Mouse (Mus musculus) CD4-positive, CD25-positive, alpha-beta regulatory T cell, adult 2 months (primary cell): Measurements from ENCODE around the gene Aco1.
"Not testable (repeated sequence)": the region's sequence is repeated elsewhere in the genome, so short reads cannot be mapped to it uniquely, and the experiment has no call there.

Experiments
- DNase-seq: peaks from one replicate; pipeline ENCODE4 v3.0.0-alpha.2; 2012; ENCODE audit warnings: low read depth, low spot score

Gene Aco1

DNA sequence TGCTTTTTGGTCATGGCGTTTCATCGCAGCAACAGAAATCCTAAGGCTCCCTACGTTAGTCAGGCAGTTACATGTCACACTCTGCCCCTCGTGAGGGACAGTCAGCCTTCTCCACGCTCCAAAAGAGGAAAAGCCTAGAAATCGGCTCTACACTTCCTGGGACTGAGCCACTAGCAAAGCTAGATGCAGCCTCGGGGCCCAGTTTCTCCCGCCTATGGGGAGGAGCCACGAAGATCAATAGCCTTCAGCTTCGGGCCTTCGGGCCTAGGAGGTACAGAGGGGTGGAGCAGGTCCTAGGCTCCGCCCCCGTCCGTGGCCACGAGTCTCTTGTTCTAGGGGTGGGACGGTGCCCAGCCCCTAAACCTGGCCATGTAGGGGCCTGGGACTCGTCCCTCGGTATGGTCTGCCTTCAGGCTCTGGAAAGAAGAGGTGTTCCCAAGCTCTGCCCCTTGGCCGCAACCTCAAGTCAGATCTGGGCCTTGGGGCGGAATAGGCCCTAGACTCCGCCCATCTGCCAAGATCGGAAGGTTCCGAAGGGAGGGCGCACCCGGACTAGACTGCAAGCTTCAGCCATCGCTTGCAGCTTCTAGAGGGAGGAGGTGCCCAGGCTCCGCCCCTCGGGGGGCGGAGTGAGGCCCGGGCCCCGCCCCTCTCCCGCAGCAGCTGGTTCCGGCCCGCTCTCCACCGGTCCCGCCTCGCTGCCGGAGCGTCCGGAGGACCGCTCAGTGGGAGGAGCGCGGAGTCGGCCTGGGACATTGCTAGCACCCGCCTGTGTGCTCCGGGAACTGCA is at the start of gene Aco1:
TSS of gene Aco1 (plus strand) at position 339 of the 790 bp plus-strand sequence.
- peak; percentile 97 for DNase-seq

DNA sequence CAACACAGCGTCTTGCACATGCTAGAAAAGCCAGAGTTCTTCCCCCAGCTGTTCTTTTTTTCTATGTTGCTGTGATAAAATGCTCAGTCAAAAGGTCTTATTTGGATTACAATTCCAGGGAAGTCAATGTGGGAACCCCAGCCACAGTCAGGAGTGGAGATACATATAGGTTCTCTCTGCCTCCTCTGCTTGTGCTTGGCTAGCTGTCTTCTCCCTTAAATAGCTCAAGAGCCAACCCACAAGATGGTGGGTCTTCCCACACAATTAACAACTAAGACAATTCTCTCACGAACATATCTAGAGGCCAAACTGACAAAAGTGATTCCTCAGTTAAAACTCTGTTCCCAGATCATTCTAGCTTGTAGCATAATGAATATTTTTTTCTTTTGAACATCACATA is 47.9 kb upstream of the Aco1 start:
- DNase-seq = no peak

DNA sequence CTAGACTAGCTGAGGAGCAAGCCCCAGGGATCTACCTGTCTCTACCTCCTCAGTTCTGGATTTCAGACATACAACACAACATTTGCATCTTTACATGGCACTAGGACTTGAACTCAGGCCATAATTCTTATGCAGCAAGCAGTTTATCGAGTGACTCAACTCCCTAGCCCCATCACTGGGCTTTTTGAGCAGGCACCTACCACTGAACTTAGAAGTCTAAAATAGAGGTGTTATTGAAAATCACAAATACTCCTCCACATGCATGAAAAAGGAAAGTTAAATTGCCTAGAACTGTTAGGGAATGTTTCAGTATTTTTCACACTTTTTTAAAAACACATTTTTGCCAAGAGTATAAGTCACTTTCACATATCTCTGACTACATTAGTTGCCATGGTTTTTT is 39.9 kb upstream of the Aco1 start:
- no peak for DNase-seq

DNA sequence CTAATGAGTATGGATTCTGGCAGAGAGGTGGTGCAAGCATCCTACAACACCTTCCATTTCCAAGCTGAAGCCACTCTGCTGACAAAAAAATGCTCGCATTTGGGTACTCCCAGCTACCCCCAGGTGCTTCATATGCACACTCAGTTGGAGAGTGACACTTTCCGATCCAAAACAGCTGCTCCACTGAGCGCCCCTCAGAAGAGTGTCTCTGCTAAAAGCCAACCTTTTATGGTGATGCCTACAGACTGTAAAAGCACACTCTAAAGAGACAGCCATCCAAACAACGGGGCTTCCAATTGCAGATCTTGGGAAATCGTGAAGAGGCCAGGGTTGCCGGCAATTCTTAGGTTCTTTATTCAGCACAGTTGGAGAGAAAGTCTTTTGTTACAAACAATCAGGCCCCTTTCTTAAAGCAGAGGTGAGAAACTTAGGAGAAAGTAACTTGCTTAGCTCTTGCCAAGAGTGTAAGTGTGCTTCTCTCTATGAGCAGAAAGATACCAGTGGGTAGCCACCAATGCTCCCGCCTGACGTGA is 36.8 kb upstream of the Aco1 start:
- no peak for DNase-seq

DNA sequence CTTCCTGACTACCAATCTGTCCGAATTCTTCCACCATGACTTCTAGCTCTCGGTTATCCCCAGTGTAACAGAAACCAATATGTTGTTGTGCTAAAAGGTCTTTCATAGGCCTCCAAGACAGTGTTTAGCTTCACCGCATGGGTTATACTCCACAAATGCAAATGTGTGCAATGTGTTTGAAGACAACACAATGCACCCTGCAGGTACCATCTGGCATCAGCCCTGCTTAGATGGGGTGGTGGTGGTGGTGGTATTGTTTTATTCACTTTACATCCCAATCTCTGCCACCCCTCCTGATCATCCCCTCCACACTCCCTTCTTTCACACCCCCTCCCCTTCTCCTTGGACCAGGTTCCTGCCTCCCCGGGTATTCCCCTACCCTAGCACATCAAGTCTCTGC is 34.9 kb upstream of the Aco1 start:
- DNase-seq = no peak

DNA sequence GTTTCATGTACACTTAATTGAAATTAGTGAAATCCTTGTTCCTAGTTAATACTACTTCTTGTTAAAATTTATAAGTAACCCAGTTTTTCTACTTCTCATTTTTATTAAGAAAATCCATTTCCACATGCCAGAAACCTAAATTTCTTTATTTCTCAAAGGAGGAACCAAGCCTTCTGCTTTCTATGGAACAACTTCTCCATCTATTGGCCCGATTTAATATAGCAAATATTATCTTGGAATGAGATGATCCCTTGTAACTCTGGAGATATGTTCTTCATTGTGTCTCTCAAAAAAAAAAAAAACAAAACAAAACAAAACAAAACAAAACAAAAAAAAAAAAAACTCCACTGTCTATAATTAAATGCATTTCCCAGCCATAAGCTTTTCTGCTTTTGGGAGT is 29.7 kb upstream of the Aco1 start:
- no peak for DNase-seq

DNA sequence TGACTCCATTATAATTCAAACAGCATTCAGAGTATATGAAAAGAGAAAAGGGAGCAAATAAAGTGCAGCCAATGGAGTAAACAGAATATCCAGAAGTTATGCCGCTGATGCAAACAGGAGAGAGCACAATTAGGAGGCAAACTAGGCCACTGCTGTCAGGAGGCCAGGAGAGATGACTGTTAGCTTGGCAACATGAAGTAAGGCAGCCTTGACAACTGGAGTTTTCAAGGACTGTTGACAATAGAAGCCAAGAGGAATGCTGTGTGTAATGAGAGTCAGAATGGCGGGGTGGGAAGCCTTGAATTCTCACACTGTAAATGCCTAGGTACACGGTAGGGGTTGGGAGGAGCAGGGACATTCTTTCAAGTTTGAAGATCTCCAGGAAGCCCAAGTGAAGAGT is 21.7 kb upstream of the Aco1 start:
- no peak for DNase-seq

DNA sequence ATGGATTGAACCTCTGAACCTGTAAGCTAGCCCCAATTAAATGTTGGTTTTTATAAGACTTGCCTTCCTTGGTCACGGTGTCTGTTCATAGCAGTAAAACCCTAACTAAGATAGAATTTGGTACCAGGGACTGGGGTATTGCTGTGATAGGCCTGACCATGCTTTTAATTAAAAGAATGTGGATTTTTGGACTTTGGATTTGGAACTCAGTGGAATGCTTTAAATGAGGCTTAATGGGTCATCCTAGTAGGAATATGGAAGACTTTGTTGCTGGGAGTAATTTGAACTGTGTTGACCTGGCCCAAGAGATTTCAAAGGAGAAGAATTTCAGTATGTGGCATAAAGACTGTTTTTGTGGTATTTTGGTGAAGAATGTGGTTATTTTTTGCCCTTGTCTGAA is 20.6 kb upstream of the Aco1 start:
- DNase-seq = not testable (repeated sequence)

DNA sequence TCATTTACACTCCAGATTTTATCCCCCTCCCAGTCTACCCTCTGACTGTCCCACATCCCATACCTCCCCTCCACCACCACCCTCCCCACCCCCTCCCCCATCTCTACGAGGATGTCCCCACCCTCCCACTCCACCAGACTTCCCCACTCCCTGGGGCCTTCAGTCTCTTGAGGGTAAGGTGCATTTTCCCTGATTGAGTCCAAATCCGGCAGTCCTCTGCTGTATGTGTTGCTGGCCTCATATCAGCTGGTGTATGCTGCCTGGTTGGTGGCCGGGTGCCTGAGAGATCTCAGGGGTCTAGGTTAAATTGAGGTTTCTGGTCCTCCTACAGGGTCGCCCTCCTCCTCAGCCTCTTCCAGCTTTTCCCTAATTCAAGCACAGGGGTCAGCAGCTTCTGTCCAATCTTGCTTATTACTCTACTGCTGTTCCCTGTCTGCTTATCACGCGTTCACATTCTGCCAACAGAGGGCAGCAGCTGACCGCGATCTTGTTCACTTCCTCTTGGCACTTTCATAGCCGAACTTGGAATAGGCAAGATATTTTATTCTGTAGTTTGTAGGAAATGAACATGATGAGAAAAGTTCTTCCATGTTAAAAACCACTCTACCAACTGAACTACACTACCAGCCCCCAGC is 8.3 kb upstream of the Aco1 start:
- peak; percentile 88 for DNase-seq

DNA sequence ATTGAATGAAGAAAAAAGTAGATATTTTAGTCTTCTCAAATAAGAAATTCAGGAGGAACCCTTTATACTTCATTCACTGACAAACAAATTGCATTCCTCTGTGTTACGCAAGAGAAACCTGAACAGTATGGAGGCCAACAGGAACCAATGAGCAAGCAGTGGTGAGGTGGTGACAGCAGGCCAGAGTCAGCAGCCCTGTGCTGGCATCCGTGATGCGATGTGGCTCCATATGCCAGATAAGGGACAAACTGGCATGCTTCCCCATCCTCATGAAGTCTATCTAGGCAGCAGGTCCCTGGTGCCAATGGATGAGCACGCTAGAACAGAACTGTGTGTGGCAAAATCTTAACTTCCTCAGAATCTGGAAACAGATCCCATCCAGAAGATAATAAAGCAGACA is 6.4 kb upstream of the Aco1 start:
- DNase-seq = no peak

DNA sequence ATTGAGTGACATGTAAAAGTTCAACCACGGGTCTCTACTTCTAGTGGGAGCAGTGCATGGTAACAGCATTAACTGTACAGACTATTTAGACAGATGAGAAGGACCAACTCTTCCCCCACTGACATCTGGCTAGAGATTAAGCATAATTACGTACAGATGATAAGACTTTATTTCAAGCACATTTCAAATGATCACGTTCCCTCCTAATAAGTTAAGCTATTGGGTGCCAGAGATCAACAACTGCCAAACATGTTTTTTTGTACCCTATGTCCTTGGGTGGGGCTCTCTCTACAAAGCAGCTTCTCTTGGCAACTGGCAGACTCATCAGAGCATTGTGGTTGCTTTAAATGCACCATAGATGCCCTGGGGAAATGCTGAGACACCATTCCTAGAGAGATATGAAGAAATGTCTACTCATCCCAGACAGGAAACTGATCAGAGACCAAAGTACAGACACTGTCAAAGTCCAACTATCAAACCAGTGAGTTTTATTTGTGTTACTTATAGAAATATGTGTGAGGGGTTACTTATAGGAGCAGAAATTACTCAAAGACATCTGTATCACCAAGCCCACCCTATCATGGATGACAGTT is 3.1 kb upstream of the Aco1 start:
- DNase-seq = no peak

DNA sequence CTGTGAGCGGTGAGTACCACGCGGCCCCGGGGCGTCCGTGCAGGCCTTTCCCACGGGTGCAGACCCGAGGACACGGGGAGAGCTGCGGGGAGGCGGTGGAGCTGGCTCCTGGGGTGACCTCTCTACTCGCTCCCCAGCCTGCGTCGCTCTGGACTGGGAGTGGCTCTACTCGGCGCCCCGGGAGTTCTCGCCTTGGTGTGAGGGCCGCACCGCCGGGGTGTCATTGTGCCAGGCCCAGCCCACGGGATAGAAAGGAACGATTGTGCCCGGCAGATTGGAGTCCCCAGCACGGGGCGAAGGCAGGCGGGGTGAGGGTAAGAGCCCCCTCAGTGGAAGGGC is 621 bp downstream of the Aco1 start:
- DNase-seq = no peak

DNA sequence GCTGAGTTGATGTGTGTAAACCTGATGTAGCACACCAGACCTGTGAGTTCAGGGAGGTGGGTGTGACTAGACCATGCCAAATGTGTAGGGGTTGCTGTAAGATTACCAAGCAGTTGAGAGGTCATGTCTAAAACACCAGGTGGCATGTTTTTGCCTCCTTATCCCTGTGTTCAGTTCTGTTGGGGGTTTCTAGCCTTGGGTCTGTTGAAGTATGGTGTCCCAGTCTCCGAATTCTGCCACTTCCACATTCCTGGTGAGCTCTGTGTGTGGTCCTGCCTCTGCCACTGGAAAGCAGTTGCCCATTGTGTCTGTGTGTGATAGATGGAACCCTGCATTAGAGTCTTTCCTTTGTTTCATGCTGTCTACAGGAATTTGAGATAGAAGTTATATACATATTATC is 1.7 kb downstream of the Aco1 start:
- DNase-seq = no peak

DNA sequence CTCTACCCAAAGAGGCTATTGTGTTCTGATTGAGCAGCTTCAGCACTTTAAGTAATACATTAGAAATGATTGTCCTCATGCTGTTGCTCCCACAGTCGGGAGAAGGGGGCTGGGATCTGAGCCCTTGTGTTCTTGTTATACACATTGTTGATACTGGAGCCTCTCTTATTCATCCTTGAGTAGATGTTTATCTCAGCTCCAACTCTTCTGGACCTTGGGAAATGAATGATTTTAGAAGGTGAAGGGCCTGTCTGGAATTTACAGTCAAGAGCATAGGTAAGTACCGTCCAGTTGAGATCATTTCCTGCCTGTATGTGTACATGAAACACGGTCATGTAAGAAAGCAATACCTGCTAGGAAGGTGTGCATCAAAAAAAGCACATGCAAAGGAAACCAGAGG is 2.1 kb downstream of the Aco1 start:
- DNase-seq = no peak

DNA sequence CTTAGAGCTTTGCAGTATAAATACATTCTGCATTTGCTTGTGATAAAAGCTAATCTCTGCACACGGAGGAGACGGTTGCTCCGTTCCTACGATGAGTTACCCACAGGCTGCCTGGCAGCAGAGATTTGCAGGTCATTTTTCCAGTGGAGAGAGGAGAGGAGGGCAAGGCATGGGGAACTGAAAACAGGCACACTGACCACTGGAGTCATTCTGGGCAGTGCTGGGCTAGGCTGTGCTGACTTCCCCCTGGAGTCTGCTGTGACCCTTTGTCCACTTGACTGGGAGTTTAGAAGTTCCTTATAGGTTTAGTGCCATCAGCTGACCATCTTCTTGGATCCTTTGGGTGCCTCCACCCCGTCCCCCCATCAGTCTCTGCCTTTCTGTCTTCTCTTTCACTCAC is 5.4 kb downstream of the Aco1 start:
- DNase-seq = no peak

DNA sequence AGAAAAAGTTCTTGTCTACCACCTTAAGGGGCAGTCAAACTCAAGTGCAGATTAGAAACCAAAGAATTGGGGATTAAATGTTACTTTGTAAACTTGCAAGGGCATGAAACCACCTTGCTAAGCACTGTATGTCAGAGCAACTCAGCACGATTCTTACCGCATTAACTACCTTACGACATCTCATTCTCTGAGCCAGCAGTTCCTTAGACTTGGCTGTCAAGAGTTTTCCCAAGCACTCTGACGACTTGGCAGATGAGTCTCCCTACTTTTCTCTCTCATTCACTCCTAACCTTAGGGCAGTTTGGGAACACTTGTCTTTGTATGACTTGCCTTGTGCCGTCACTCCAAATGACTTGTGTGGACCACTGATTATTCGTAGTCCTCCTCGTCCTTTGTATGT is 7.2 kb downstream of the Aco1 start:
- no peak for DNase-seq

DNA sequence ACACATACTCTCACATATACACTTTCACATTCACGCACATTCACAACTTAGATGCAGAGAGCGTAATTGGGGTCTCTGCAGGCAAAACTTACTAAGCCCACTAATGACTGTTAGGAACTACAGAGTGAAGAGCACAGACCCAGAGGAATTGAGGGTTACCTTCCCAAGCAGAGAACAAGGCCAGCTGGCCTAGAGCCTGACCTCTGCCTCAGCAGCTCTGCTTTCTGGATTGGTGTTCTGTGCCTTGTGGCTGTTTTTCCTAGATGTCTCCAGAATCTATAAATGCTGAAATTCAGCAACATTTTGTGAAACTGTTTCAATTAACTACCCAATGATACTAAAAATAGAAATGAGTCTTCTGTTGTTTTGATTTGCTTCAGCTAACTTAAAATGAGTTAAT is 9.9 kb downstream of the Aco1 start:
- no peak for DNase-seq

DNA sequence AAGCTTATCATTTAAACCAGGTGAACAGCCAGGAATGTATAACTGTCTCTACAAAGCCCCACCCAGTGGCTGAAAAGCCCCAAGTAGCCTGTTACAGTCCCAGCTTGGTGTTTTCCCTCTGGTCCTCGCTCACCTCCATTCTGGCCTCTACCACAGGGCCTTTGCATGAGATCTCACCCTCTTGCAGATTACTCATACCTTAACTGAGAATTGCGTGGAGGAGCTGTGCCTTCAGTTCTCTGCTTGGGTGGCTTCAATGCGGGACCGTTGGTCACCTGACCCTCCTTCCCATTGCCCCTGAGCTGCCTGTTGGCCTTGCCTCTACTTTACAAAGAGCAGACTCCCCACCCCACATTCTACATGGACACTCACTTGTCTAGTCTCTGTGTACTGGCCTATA is 10.6 kb downstream of the Aco1 start:
- no peak for DNase-seq

DNA sequence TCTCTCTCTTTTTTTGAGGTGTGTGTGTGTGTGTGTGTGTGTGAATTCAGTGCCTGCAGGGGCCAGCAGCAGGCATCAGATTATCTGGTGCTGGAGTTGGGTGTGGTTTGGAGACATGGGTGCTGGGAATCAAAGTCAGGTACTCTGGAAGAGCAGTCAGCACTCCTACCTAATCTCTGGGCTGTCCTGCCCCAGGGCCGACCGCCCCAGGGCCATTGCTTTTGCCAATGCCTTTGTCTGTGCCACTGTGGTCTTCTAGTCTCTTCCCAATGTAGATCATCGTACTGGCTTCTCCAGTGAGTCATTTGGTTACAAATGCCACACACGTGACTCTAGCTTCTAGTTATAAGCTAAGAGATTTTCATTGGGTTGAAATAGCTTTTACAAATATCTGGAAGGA is 11.9 kb downstream of the Aco1 start:
- DNase-seq = no peak

DNA sequence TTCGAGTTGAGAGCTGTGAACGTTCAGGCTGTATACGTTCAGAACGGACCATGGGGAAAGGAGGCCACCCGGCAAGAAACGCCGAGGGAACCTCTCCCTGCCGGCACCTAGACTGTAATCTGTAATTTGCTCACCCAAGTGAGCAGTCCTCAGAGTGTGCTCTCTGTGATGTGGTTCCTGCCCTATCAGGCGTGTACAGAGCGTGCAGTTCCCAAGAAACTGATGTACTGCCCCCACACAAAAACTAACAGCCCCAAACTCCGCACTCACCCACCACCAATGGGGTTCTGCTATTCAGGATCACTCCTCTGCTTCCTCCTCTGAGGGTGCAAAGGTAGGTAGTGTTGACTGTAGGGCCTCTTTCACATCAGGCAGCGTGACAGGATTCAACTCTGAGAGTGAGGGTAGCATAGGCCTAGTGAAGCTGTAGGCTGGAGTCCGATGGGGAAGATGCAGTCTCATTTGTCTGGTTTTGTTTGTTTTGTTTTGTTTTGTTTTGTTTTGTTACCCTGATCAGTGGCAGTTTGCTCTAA is 12.7 kb downstream of the Aco1 start:
- DNase-seq = no peak

DNA sequence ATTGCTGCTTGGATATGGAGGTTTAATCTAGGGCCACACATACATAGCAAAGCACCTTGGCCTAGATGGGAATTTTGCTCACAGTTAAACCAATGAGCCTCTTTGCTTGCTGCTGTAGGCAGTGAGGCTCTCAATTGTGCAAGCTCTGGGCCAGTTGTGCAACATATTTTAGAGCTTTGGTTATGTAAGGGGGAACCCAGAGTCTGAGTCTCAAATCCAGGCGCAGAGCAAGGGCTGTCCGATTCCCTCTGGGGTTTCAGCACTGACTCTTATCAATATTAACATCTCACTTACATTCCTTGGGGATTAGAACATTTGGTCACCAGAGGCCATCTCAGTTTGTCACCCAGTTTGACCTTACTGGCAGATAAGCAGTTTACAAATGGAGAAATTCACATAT is 13.3 kb downstream of the Aco1 start:
- no peak for DNase-seq

DNA sequence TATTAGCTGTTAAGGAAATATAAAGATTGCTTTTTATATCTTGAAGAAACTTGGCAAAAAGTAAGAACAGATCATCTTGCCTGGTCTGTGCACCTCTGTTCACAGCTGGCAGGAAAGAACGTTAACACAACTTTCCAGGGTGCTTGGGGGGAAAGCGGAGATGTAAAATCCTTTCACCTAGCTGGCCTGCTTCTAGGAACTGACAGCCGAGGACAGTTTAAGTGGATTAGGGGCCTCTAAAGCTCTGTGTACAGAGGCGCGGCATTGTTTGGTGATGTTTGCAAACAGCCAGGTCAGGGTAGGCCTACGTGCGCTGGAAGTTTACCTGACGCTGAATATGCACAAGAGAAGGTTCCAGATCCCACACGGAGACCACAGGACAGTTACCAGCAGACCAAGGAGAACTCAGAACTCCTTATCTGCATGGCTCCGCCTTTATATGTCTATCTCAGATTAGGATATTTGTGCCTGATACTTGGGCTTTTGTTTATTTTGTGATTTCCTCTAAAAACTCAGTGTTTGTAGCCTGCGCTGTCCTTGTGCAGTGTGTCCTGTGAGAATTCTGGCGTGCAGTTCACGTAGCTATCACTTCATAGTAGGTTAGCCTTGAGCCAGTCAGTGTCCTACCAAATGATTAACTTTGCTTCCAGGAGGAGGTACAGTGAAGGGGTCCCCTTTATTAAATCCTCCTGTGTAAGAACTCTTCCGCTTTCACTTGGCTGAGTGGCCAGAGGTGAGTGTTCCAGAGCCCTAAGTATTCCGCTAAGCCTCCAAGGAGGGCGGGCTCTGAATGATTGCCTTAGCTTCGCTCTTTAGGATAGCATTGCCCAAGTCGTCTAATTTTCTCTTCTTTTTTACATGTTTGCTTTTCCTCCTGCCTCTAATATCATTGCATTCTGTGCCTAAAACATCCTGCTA is 14.0 kb downstream of the Aco1 start:
- DNase-seq = no peak
